Mouse (Mus musculus): ENCODE measurements at regions not wholly inside any gene's neighbourhood (a gene's known extent, or its start where the extent isn't known, plus 50 kb on each side); places are given as distances from the start of the nearest gene placed in this dataset.

DNA sequence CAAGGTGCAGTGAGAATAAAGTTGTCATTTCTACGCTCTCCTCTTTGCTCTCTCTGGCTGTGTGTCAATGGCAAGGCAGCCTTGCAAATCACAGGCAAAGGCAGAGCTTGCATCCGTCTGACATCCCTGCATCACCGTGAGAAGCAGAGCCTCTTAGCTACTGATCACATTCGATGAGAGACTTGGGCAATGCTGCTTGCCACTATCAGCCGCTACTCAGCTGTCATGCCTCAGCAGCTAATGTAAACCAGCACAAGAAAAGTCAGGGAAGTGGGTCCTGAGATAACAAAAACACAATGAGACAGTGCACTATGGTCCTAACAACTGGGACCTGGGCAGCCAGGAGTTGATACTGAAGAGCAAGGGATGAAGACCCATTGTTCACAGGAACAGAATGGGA lies 155.8 kb downstream of the Tmx1 start:
- no peak for TF ChIP-seq POLR2A (IDR thresholded peaks at IDR 0.05; ENCODE audit: borderline replicate concordance, control insufficient read depth, low read depth, low read length)
- no peak for TF ChIP-seq CTCF (IDR thresholded peaks at IDR 0.05; ENCODE audit: control insufficient read depth, insufficient read depth, low read length)
